Mouse (Mus musculus) C2C12 (cell line): ENCODE data around the gene Gm42791. TPM values are rescaled to one million over a fixed set of nuclear protein-coding genes. Genes with fewer than 3 reads are reported as not detected.
A peak's percentile ranks its signal among the peaks of the same experiment; 100 is the strongest.

ENCODE experiments used
- H3K27me3 ChIP-seq: one replicate; pipeline ENCODE4 v1.6.1; 2011; ENCODE audit not compliant: control insufficient read depth, insufficient read depth, insufficient read length
- H3K36me3 ChIP-seq: one replicate; pipeline ENCODE4 v1.6.1; 2011; ENCODE audit not compliant: control insufficient read depth, insufficient read depth
- H3K4me3 ChIP-seq: one replicate; pipeline ENCODE4 v1.5.1; 2011; ENCODE audit warnings: mild to moderate bottlenecking, control low read depth; ENCODE audit not compliant: poor library complexity, insufficient read depth, severe bottlenecking
- H3K79me2 ChIP-seq: one replicate; pipeline ENCODE4 v1.6.1; 2011; ENCODE audit not compliant: control insufficient read depth, insufficient read depth
- H3K79me3 ChIP-seq: one replicate; pipeline ENCODE4 v1.6.1; 2011; ENCODE audit warnings: low read depth, control low read depth
- H3ac ChIP-seq: one replicate; pipeline ENCODE3; 2011; ENCODE audit warnings: low read depth; ENCODE audit not compliant: control insufficient read depth, insufficient read length
- CEBPB ChIP-seq: IDR thresholded peaks from one replicate; pipeline ENCODE4 v1.6.1; 2011; ENCODE audit warnings: low read depth, mild to moderate bottlenecking, control low read depth, moderate library complexity
- CTCF ChIP-seq: IDR thresholded peaks from one replicate; pipeline ENCODE4 v1.5.1; 2011; ENCODE audit not compliant: control insufficient read depth, insufficient read depth, insufficient read length
- FOSL1 ChIP-seq: IDR thresholded peaks from one replicate; pipeline ENCODE4 v1.8.0; 2011; ENCODE audit warnings: mild to moderate bottlenecking, low read length; ENCODE audit not compliant: poor library complexity, insufficient read depth, severe bottlenecking
- MAX ChIP-seq: IDR thresholded peaks from one replicate; pipeline ENCODE4 v1.6.1; 2011; ENCODE audit warnings: mild to moderate bottlenecking, control low read depth
- MYOD1 ChIP-seq: IDR thresholded peaks from one replicate; pipeline ENCODE4 v1.6.1; 2011; ENCODE audit warnings: low read depth; ENCODE audit not compliant: control insufficient read depth, insufficient read length
- MYOG ChIP-seq: IDR thresholded peaks from one replicate; pipeline ENCODE4 v1.6.1; 2011; ENCODE audit not compliant: control insufficient read depth, insufficient read length; ENCODE audit errors: extremely low read depth
- USF1 ChIP-seq: IDR thresholded peaks from one replicate; pipeline ENCODE4 v1.6.1; 2011; ENCODE audit warnings: low read depth, mild to moderate bottlenecking, control low read depth, moderate library complexity
- polyA plus RNA-seq: library from polyadenylated mRNA; unstranded; fragments of >200 nt; fragmentation: generic; extraction: Trizol; gene quantifications from one replicate; pipeline ENCODE4 v1.2.1, GENCODE M21; 2012; ENCODE audit warnings: missing spikeins

The Gm42791 gene
- polyA plus RNA-seq, 1 experiment = not detected

DNA sequence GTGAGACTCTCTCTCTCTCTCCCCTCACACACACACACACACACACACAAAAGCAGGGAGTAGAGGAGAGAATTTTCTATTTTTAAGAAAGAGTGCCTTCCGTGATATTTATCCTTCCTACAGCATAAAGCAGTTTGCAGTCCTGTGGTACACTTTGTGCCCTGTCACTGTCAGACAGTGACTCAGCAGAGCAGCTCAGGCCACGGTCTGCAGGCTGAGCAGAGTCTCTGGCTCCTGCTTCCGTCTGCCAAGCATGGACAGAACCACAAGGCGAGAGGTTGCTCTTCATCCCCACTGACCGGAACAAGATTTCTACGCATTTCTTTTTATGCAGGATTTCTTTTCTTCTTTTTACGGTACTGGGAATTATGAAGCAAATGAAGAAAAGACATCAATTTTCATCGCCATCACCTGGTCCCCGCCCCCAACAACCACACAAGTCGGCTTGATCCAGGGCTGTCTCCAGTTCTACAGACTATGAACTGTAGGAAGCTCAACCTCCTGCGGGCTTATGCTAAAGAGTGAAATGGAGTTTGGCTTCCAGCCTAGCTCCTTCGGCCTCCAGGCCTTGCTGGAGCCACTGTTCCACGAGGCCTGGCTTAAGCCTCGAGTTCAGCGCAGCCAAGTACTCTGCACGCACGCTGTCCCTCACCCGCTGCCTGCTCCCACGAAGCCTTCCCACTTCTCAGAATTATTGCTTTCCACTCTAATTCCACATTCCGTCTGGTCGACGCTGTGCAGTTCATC, 40.5 kb downstream of the Gm42791 start:
- Histone ChIP-seq H3K79me2 (no peaks in the 10 kb centered on the region), H3K79me3 (no peaks in the 10 kb centered on the region), H3K36me3 (no peaks in the 10 kb centered on the region), H3K4me3 (no peak overlapping the region), H3ac (no peak overlapping the region), H3K27me3 (no peaks in the 10 kb centered on the region)
- TF ChIP-seq CTCF (no peak), FOSL1 (no peak), CEBPB (no peak), MAX (no peak), USF1 (no peak), MYOG (no peak), MYOD1 (no peak)

DNA sequence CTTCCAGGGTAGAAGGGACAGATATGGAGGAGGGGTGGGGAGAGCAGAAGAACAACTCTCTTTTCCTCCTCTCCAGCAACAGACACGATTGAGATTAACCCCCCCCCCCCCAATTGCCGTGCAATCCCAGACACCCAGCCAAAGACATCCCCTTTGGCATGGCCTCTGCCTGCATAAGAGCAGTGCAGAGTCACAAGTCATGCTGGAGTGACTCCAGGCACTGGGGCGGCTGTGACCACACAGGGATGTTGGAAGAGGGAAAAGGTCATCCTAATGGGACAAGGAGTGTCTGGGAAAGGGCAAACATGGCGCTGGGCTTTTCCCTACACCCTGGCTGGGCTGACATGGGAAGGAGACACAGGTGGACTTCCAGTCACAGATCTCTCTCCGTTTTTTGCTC, 41.8 kb downstream of the Gm42791 start:
- H3K4me3 ChIP-seq = no peak overlapping the region
- TF ChIP-seq MYOD1 = no peak
- no peak for TF ChIP-seq MYOG
- TF ChIP-seq CEBPB = no peak
- TF ChIP-seq CTCF = no peak
- TF ChIP-seq MAX = no peak
- no peak for TF ChIP-seq FOSL1
- TF ChIP-seq USF1 = no peak
- no peaks in the 10 kb centered on the region for H3K27me3 ChIP-seq
- no peaks in the 10 kb centered on the region for H3K36me3 ChIP-seq
- no peaks in the 10 kb centered on the region for H3K79me2 ChIP-seq
- no peak overlapping the region for H3ac ChIP-seq
- no peaks in the 10 kb centered on the region for H3K79me3 ChIP-seq

- Histone ChIP-seq H3K4me3 (no peak overlapping the region), H3K79me3 (no peaks in the 10 kb centered on the region), H3ac (no peak overlapping the region), H3K27me3 (no peaks in the 10 kb centered on the region), H3K79me2 (no peaks in the 10 kb centered on the region), H3K36me3 (no peaks in the 10 kb centered on the region)
- TF ChIP-seq MAX = no peak
- TF ChIP-seq CTCF = peak; percentile 17
Observed at GRCm38 (mm10) chr5:148952419-148952818, 42.5 kb downstream of the Gm42791 start.

DNA sequence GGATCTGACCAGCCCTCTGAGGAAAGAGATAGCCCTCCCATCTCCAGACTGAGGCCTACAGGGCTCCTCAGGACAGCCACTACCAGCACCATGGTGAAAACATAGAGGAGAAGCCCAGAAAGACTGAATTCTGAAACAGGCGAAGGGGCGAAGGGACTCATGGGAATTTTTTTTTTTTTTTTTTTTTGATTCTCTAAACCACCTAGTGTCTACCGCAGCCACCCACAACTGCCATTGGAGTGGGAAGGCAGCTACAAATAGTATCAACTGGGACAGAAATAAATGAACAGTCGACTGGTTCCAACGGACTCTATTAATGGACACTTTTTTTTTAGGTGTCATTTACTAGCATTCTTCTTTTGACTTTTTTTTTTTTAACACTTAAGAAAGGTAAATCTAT, 43.6 kb downstream of the Gm42791 start:
- Histone ChIP-seq H3K4me3 (no peak overlapping the region), H3K36me3 (no peaks in the 10 kb centered on the region), H3K79me2 (no peaks in the 10 kb centered on the region), H3ac (no peak overlapping the region), H3K79me3 (no peaks in the 10 kb centered on the region), H3K27me3 (no peaks in the 10 kb centered on the region)
- TF ChIP-seq CEBPB (no peak), MAX (no peak), MYOG (no peak), CTCF (no peak), FOSL1 (no peak), MYOD1 (no peak), USF1 (no peak)

DNA sequence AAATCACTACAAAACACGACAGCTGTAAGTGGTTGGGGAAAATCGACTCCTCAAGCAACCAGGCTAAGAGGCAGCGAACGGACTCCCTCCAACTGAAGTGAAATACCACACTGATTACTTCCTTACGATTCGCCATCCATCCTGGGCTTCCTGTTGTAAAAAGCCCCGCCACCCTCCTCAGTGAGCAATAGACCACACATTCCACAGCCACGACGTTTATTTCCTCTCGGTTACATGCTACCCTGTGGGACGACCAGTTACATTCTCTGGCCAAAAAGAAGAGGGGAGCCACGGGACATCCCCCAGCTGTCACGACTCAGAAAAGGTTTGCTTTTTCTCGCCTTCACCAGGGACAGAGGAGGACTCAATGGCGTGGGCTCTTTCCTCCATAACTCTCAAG, 44.9 kb downstream of the Gm42791 start:
- no peak overlapping the region for H3K4me3 ChIP-seq
- no peaks in the 10 kb centered on the region for H3K79me2 ChIP-seq
- TF ChIP-seq MYOD1 = peak; percentile 47
- TF ChIP-seq MYOG = no peak
- no peak for TF ChIP-seq MAX
- no peak for TF ChIP-seq CTCF
- TF ChIP-seq FOSL1 = no peak
- H3ac ChIP-seq = no peak overlapping the region
- no peaks in the 10 kb centered on the region for H3K36me3 ChIP-seq
- H3K27me3 ChIP-seq = no peaks in the 10 kb centered on the region
- no peaks in the 10 kb centered on the region for H3K79me3 ChIP-seq

DNA sequence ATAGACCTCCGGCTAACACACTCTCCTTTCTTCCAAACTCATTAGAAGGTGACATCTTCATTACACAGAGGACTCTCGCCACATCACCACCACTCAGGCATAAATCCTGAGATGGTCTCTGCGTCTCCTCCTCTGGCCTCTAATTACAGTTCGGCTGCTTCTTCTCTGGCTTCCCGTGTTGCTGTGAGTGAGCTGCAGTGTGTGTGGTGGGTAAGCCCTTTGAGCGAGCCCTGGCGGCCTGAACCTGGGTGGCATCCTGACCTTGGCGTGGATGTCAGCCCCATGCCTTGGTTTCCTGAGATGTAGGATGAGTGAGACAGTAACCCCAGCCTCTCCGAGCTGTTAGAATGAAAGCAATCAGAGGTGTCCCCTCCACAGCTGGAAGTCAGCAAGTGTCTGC, 46.4 kb downstream of the Gm42791 start:
- H3K79me2 ChIP-seq = no peaks in the 10 kb centered on the region
- H3K27me3 ChIP-seq = no peaks in the 10 kb centered on the region
- no peaks in the 10 kb centered on the region for H3K36me3 ChIP-seq
- H3ac ChIP-seq = no peak overlapping the region
- H3K79me3 ChIP-seq = no peaks in the 10 kb centered on the region
- H3K4me3 ChIP-seq = no peak overlapping the region
- no peak for TF ChIP-seq MYOD1

DNA sequence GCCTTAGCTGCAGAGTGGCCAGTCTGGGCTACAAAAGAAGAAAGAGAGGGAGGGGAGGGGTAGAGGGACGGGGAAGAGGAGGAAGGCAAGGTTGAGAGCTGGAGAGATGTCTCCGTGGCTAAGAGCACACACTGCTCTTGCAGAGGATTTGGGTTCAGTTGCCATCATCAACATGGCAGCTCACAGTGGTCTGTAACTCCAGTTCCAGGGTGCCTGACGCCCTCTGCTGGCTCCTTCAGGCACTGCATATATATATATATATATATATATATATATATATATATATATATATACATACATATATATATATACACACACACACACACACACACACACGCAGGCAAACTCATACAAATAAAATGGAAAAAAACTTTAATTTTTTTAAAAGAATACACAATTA, 47.5 kb downstream of the Gm42791 start:
- Histone ChIP-seq H3K4me3 (no peak overlapping the region), H3K27me3 (no peaks in the 10 kb centered on the region), H3ac (no peak overlapping the region), H3K79me2 (no peaks in the 10 kb centered on the region), H3K79me3 (no peaks in the 10 kb centered on the region), H3K36me3 (no peaks in the 10 kb centered on the region)
- TF ChIP-seq USF1 (no peak), MYOG (no peak), MYOD1 (no peak), CEBPB (no peak), MAX (no peak), FOSL1 (no peak), CTCF (no peak)
